Mouse (Mus musculus) olfactory bulb, adult 2 months (tissue): ENCODE data around the gene Usp8.

Experiments used
- CTCF ChIP-seq: fragments of 200-500 bp; IDR thresholded peaks from 2 replicates; pipeline ENCODE4 v1.5.1; 2012; ENCODE audit warnings: low read depth, mild to moderate bottlenecking, low read length, moderate library complexity; ENCODE audit not compliant: insufficient read depth
- POLR2A ChIP-seq: fragments of 200-500 bp; IDR thresholded peaks from 2 replicates; pipeline ENCODE4 v1.6.1; 2012; ENCODE audit warnings: mild to moderate bottlenecking, low read depth, low read length, moderate library complexity; ENCODE audit not compliant: insufficient read depth

DNA sequence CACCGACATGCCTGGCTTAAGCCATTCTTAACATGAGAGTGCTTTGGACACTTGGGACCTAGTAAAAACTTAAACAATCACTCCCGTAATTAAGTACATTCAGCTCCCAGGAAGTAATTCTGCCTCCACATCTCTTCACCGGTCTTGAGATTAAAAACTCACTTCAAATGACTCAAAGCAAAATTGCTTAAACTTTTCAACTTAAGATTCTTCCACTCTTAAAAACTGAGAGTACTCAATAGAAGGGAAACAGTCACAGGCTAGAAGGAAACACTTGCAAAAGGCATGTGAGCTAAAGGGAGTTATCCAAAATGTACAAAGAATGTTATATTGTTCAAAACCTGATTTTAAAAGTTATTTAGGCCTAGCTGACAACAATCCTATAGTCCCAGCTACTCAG lies 15.8 kb upstream of the Usp8 start:
- TF ChIP-seq POLR2A, result no peak
- no peak for TF ChIP-seq CTCF
